In genomic region chr5:65334788-65335187, GRCm38 (mm10) we compare ENCODE assay signal across 8 mouse cellular contexts. TPM values are rescaled to one million over a fixed set of nuclear protein-coding genes. Genes with fewer than 3 reads are reported as not detected.
A peak's percentile ranks its signal among the peaks of the same experiment; 100 is the strongest.
DNase-seq lines count a peak whose midpoint lies in the region; ATAC-seq and TF ChIP-seq lines count a peak whose summit lies in the region.

No protein-coding gene starts in this region.

- H3K9me3 ChIP-seq in heart, postnatal 0 days (replicated peaks; ENCODE audit: control insufficient read depth, low read length), result no peaks in the 10 kb centered on the region
- no peaks in the 10 kb centered on the region for H3K9me3 ChIP-seq in hindbrain, embryonic 11.5 days (ENCODE audit: control insufficient read depth, low read length)
- H3K9me3 ChIP-seq in midbrain, embryonic 11.5 days (ENCODE audit: control insufficient read depth, low read length), result no peaks in the 10 kb centered on the region

- no peak for DNase-seq in heart, postnatal 0 days (ENCODE audit: low spot score)
- no peak for DNase-seq in heart, postnatal 25 days (ENCODE audit: low spot score)
- DNase-seq in hindbrain, embryonic 11.5 days (ENCODE audit: low spot score), result no peak
- no peak for DNase-seq in midbrain, embryonic 11.5 days (ENCODE audit: low spot score, missing footprints)
- no peak for DNase-seq in right cerebral cortex, postnatal 4 days
- no peak for DNase-seq in cerebellum, adult 9-11 months
- no peak for DNase-seq in kidney, postnatal 25 days

- H3K4me1 ChIP-seq in heart, postnatal 0 days (ENCODE audit: control insufficient read depth, insufficient read depth), result 0 out of 2 replicates have a peak, but pooled peaks cover 11% of the 10 kb centered on the region
- H3K4me1 ChIP-seq in bone marrow, adult 2 months (ENCODE audit: control insufficient read depth, insufficient read depth, low read length), result no peaks in the 10 kb centered on the region; the same call in 1 of the 2 replicates
- no peaks in the 10 kb centered on the region for H3K4me1 ChIP-seq in hindbrain, embryonic 11.5 days (replicated peaks; ENCODE audit: control insufficient read depth, insufficient read depth, low read length)
- H3K4me1 ChIP-seq in midbrain, embryonic 11.5 days (ENCODE audit: control insufficient read depth, insufficient read depth, low read length), result peaks cover 2% of the 10 kb centered on the region; the same call in 1 of the 2 replicates

- ATAC-seq in heart, postnatal 0 days (ENCODE audit: insufficient read depth, low read depth), result no peak
- no peak for ATAC-seq in hindbrain, embryonic 11.5 days (ENCODE audit: low FRiP score)
- ATAC-seq in midbrain, embryonic 11.5 days (ENCODE audit: low FRiP score), result no peak

- TF ChIP-seq EP300 in heart, postnatal 0 days (IDR thresholded peaks at IDR 0.05; ENCODE audit: low read depth), result no peak

- H3K27ac ChIP-seq in heart, postnatal 0 days (ENCODE audit: low read depth), result peak overlapping the region; percentile 69
- peak overlapping the region; percentile 82 for H3K27ac ChIP-seq in bone marrow, adult 2 months (ENCODE audit: control insufficient read depth, insufficient read depth, low read depth, low read length, poor library complexity)
- H3K27ac ChIP-seq in hindbrain, embryonic 11.5 days (ENCODE audit: low read depth, low read length), result no peak overlapping the region
- no peak overlapping the region for H3K27ac ChIP-seq in midbrain, embryonic 11.5 days (ENCODE audit: low read depth, low read length)

- no peak for TF ChIP-seq CTCF in heart, postnatal 0 days (IDR thresholded peaks at IDR 0.05; ENCODE audit: low read depth)
- TF ChIP-seq CTCF in bone marrow, adult 2 months (IDR thresholded peaks at IDR 0.05; ENCODE audit: control insufficient read depth, insufficient read depth, low read length), result no peak

- no peaks in the 10 kb centered on the region for H3K27me3 ChIP-seq in heart, postnatal 0 days (ENCODE audit: control insufficient read depth, insufficient read depth, low read length)
- H3K27me3 ChIP-seq in hindbrain, embryonic 11.5 days (ENCODE audit: control insufficient read depth, insufficient read depth, low read length), result no peaks in the 10 kb centered on the region
- H3K27me3 ChIP-seq in midbrain, embryonic 11.5 days (ENCODE audit: control insufficient read depth, insufficient read depth, low read length), result no peaks in the 10 kb centered on the region

- H3K4me2 ChIP-seq in heart, postnatal 0 days (ENCODE audit: low read depth, low read length), result peak overlapping the region; percentile 86
- H3K4me2 ChIP-seq in hindbrain, embryonic 11.5 days (replicated peaks; ENCODE audit: low read depth, low read length), result peak overlapping the region; percentile 72
- peak overlapping the region; percentile 60 for H3K4me2 ChIP-seq in midbrain, embryonic 11.5 days

- under 1% methylated on average over 8 of the region's 8 CpGs for WGBS in heart, postnatal 0 days
- 1% methylated on average over 8 of the region's 8 CpGs for WGBS in bone marrow, adult 2 months
- WGBS in hindbrain, embryonic 11.5 days, result 19% methylated on average over 8 of the region's 8 CpGs
- 18% methylated on average over 8 of the region's 8 CpGs for WGBS in midbrain, embryonic 11.5 days

- H3K36me3 ChIP-seq in heart, postnatal 0 days (replicated peaks; ENCODE audit: control insufficient read depth, insufficient read depth, low read length), result 0 out of 2 replicates have a peak, but pooled peaks cover 6% of the 10 kb centered on the region
- H3K36me3 ChIP-seq in hindbrain, embryonic 11.5 days (ENCODE audit: control insufficient read depth, insufficient read depth, low read length), result no peaks in the 10 kb centered on the region
- 0 out of 2 replicates have a peak, but pooled peaks cover 2% of the 10 kb centered on the region for H3K36me3 ChIP-seq in midbrain, embryonic 11.5 days (ENCODE audit: control insufficient read depth, insufficient read depth, low read length)

- H3K9ac ChIP-seq in heart, postnatal 0 days (replicated peaks; ENCODE audit: low read depth, low read length), result peak overlapping the region; percentile 76
- H3K9ac ChIP-seq in hindbrain, embryonic 11.5 days (ENCODE audit: low read depth, low read length), result peak overlapping the region; percentile 88
- H3K9ac ChIP-seq in midbrain, embryonic 11.5 days (ENCODE audit: low read length), result peak overlapping the region; percentile 84

- peak overlapping the region; percentile 89 for H3K4me3 ChIP-seq in heart, postnatal 0 days (ENCODE audit: low read depth, low read length)
- H3K4me3 ChIP-seq in bone marrow, adult 2 months (replicated peaks; ENCODE audit: control insufficient read depth, low read depth, low read length), result peak overlapping the region; percentile 91
- H3K4me3 ChIP-seq in hindbrain, embryonic 11.5 days (ENCODE audit: low read depth, low read length), result peak overlapping the region; percentile 87
- peak overlapping the region; percentile 64 for H3K4me3 ChIP-seq in midbrain, embryonic 11.5 days (ENCODE audit: low read depth, low read length)

- TF ChIP-seq POLR2A in bone marrow, adult 2 months (IDR thresholded peaks at IDR 0.05; ENCODE audit: borderline replicate concordance, control insufficient read depth, low read depth, low read length), result no peak

- intact Hi-C loops in heart, postnatal 25 days (cut with DNase I), result no loop called here

RNA-seq across cellular contexts. Expression of gene Rfc1, which starts 0.7 kb away (rescaled TPM):
- total RNA-seq in heart, postnatal 0 days (2014; rRNA removed; ENCODE audit: low replicate concordance), result 13.3 and 34.9 TPM in 2 replicates
- polyA plus RNA-seq in heart, postnatal 0 days (2015; fragmentation: Nextera tagmentation; extraction: Ambion mirVana), result 36.7 and 39.4 TPM in 2 replicates
- total RNA-seq in heart, postnatal 25 days (2021), result 10 to 100 TPM; 27.5 to 30.4 TPM
- polyA plus RNA-seq in bone marrow, adult 2 months (2011; ENCODE audit: insufficient read depth, insufficient read length, low replicate concordance, missing spikeins), result 31.8 and 42.8 TPM in 2 replicates
- polyA plus RNA-seq in hindbrain, embryonic 11.5 days (2014; fragmentation: Nextera tagmentation; extraction: Ambion mirVana), result 81.1 TPM in 2 replicates
- 92.3 and 98.2 TPM in 2 replicates for polyA plus RNA-seq in midbrain, embryonic 11.5 days (2014; fragmentation: Nextera tagmentation; extraction: Ambion mirVana)

RNA-seq across cellular contexts. Expression of gene Klb, which starts 13.3 kb away (rescaled TPM):
- not detected in 2 replicates for total RNA-seq in heart, postnatal 0 days (2014; rRNA removed; ENCODE audit: low replicate concordance)
- polyA plus RNA-seq in heart, postnatal 0 days (2015; fragmentation: Nextera tagmentation; extraction: Ambion mirVana), result 0.05 TPM in 1 of 2 replicates, not detected in the other
- under 1 TPM in 1 of 2 experiments, not detected in 1; 0.31 TPM for total RNA-seq in heart, postnatal 25 days (2021)
- polyA plus RNA-seq in bone marrow, adult 2 months (2011; ENCODE audit: insufficient read depth, insufficient read length, low replicate concordance, missing spikeins), result not detected in 2 replicates
- polyA plus RNA-seq in hindbrain, embryonic 11.5 days (2014; fragmentation: Nextera tagmentation; extraction: Ambion mirVana), result 0.11 TPM in 1 of 2 replicates, not detected in the other
- 0.04 and 0.14 TPM in 2 replicates for polyA plus RNA-seq in midbrain, embryonic 11.5 days (2014; fragmentation: Nextera tagmentation; extraction: Ambion mirVana)

RNA-seq across cellular contexts. Expression of gene Rpl9, which starts 56.5 kb away (rescaled TPM):
- total RNA-seq in heart, postnatal 0 days (2014; rRNA removed; ENCODE audit: low replicate concordance), result 1,074 and 1,362 TPM in 2 replicates
- 506 and 542 TPM in 2 replicates for polyA plus RNA-seq in heart, postnatal 0 days (2015; fragmentation: Nextera tagmentation; extraction: Ambion mirVana)
- 100 to 1,000 TPM; 612 to 670 TPM for total RNA-seq in heart, postnatal 25 days (2021)
- polyA plus RNA-seq in bone marrow, adult 2 months (2011; ENCODE audit: insufficient read depth, insufficient read length, low replicate concordance, missing spikeins), result 317 and 324 TPM in 2 replicates
- 894 and 900 TPM in 2 replicates for polyA plus RNA-seq in hindbrain, embryonic 11.5 days (2014; fragmentation: Nextera tagmentation; extraction: Ambion mirVana)
- 896 and 929 TPM in 2 replicates for polyA plus RNA-seq in midbrain, embryonic 11.5 days (2014; fragmentation: Nextera tagmentation; extraction: Ambion mirVana)

RNA-seq across cellular contexts. Expression of gene Lias, which starts 56.5 kb away (rescaled TPM):
- total RNA-seq in heart, postnatal 0 days (2014; rRNA removed; ENCODE audit: low replicate concordance), result 26.2 and 36.8 TPM in 2 replicates
- polyA plus RNA-seq in heart, postnatal 0 days (2015; fragmentation: Nextera tagmentation; extraction: Ambion mirVana), result 71.5 and 75.2 TPM in 2 replicates
- 10 to 100 TPM; 50.8 to 52.3 TPM for total RNA-seq in heart, postnatal 25 days (2021)
- polyA plus RNA-seq in bone marrow, adult 2 months (2011; ENCODE audit: insufficient read depth, insufficient read length, low replicate concordance, missing spikeins), result 20.0 and 25.3 TPM in 2 replicates
- 64.7 and 66.5 TPM in 2 replicates for polyA plus RNA-seq in hindbrain, embryonic 11.5 days (2014; fragmentation: Nextera tagmentation; extraction: Ambion mirVana)
- polyA plus RNA-seq in midbrain, embryonic 11.5 days (2014; fragmentation: Nextera tagmentation; extraction: Ambion mirVana), result 67.4 and 67.8 TPM in 2 replicates

Comparison
In these comparisons a context has a peak if more than half of its experiments do, and no peak if none do; other contexts are left out.
1. H3K27ac ChIP-seq: peak in heart, postnatal 0 days (single experiment) and bone marrow, adult 2 months (single experiment); none in hindbrain, embryonic 11.5 days (single experiment) and midbrain, embryonic 11.5 days (single experiment).
2. Peak in every context shown above with its lines, with median percentiles within 50 percentile points of each other: H3K4me2 ChIP-seq, H3K4me3 ChIP-seq and H3K9ac ChIP-seq.